ENCODE assay signal across 24 mouse cellular contexts in genomic region chr11:98645946-98646345, GRCm38 (mm10). TPM values are rescaled to one million over a fixed set of nuclear protein-coding genes. Genes with fewer than 3 reads are reported as not detected.
"Had no signal": no experiment of that assay in that cellular context is flagged by ENCODE, and none has a peak within 500 bp of the region (broad histone marks: within the 10 kb centered on the region; RNA-seq: fewer than 3 reads in every experiment).

No protein-coding gene starts in this region.

- H3K4me3 ChIP-seq: lung, embryonic 15.5 days; megakaryocyte, embryonic 14.5 days; midbrain, embryonic 13.5 days; midbrain, embryonic 15.5 days; neural tube, embryonic 12.5 days; stomach, embryonic 15.5 days had no signal

- ATAC-seq: lung, postnatal 0 days; midbrain, embryonic 13.5 days; midbrain, embryonic 15.5 days had no signal

- H3K4me2 ChIP-seq: lung, embryonic 15.5 days; midbrain, embryonic 11.5 days; midbrain, embryonic 13.5 days; midbrain, embryonic 15.5 days; neural tube, embryonic 12.5 days; stomach, embryonic 15.5 days had no signal

- H3K9ac ChIP-seq: lung, embryonic 15.5 days; midbrain, embryonic 13.5 days; midbrain, embryonic 15.5 days; neural tube, embryonic 12.5 days; stomach, embryonic 15.5 days had no signal

- DNase-seq: lung, adult 2 months; lung, postnatal 14 days; lung, postnatal 36 days; right cerebral cortex, postnatal 14 days; thymus, adult 2 months; thymus, postnatal 25 days; thymus, postnatal 4 days had no signal

- H3K36me3 ChIP-seq: lung, embryonic 15.5 days; midbrain, embryonic 13.5 days; midbrain, embryonic 15.5 days; neural tube, embryonic 12.5 days; stomach, embryonic 15.5 days had no signal

- H3K4me1 ChIP-seq: lung, embryonic 15.5 days; megakaryocyte, embryonic 14.5 days; midbrain, embryonic 13.5 days; midbrain, embryonic 15.5 days; neural tube, embryonic 12.5 days; stomach, embryonic 15.5 days had no signal

- H3K9me3 ChIP-seq: lung, embryonic 15.5 days; midbrain, embryonic 13.5 days; midbrain, embryonic 15.5 days; neural tube, embryonic 12.5 days; stomach, embryonic 15.5 days had no signal

- H3K27me3 ChIP-seq: midbrain, embryonic 15.5 days; neural tube, embryonic 12.5 days had no signal

- H3K27ac ChIP-seq: lung, embryonic 15.5 days; macrophage; midbrain, embryonic 13.5 days; midbrain, embryonic 15.5 days; neural tube, embryonic 12.5 days; stomach, embryonic 15.5 days; stomach, postnatal 0 days had no signal

RNA-seq across cellular contexts. Expression of gene Gsdma2, which starts 0.6 kb away (rescaled TPM):
- total RNA-seq: megakaryocyte progenitor cell, adult 5-6 weeks; midbrain, postnatal 0 days; monocyte, adult 5-6 weeks; neutrophil, adult 5-6 weeks had no signal
- polyA plus RNA-seq: lung, adult 2 months; lung, embryonic 15.5 days; lung, postnatal 0 days; macrophage; midbrain, embryonic 11.5 days; midbrain, embryonic 13.5 days; midbrain, embryonic 15.5 days; neural tube, embryonic 12.5 days; neural tube, embryonic 14.5 days; spleen, adult 2 months; urinary bladder, adult 2 months had no signal

RNA-seq across cellular contexts. Expression of gene Gsdma, which starts 18.2 kb away (rescaled TPM):
- total RNA-seq: megakaryocyte progenitor cell, adult 5-6 weeks; monocyte, adult 5-6 weeks; neutrophil, adult 5-6 weeks had no signal
- polyA plus RNA-seq: lung, postnatal 0 days; macrophage; midbrain, embryonic 11.5 days; midbrain, embryonic 13.5 days; midbrain, embryonic 15.5 days; midbrain, postnatal 0 days; neural tube, embryonic 12.5 days; neural tube, embryonic 14.5 days; spleen, adult 2 months had no signal

RNA-seq across cellular contexts. Expression of gene Gsdma3, which starts 19.8 kb away (rescaled TPM):
- total RNA-seq: megakaryocyte progenitor cell, adult 5-6 weeks; midbrain, postnatal 0 days; monocyte, adult 5-6 weeks; neutrophil, adult 5-6 weeks had no signal
- polyA plus RNA-seq: lung, adult 2 months; lung, embryonic 15.5 days; lung, postnatal 0 days; macrophage; midbrain, embryonic 11.5 days; midbrain, embryonic 13.5 days; midbrain, embryonic 15.5 days; midbrain, postnatal 0 days; neural tube, embryonic 12.5 days; neural tube, embryonic 14.5 days; spleen, adult 2 months; stomach, embryonic 15.5 days; stomach, postnatal 0 days; urinary bladder, adult 2 months had no signal

RNA-seq across cellular contexts. Expression of gene Gm12355, which starts 20.5 kb away (rescaled TPM):
- total RNA-seq: midbrain, postnatal 0 days; monocyte, adult 5-6 weeks; neutrophil, adult 5-6 weeks had no signal
- polyA plus RNA-seq: lung, adult 2 months; macrophage; spleen, adult 2 months; thymus, adult 2 months had no signal
